Mouse (Mus musculus) v-Abl transformed pro-B cells (cell line): ENCODE measurements around the gene Fam20c.

Experiments
- in situ Hi-C, 2 experiments: fragments of 400-800 bp; cut with MboI; formaldehyde crosslinking; loops; one replicate each; pipeline ENCODE4 v1.15.1; 2025; ENCODE audit not compliant: unreplicated experiment in 2 of 2

The Fam20c gene

DNA sequence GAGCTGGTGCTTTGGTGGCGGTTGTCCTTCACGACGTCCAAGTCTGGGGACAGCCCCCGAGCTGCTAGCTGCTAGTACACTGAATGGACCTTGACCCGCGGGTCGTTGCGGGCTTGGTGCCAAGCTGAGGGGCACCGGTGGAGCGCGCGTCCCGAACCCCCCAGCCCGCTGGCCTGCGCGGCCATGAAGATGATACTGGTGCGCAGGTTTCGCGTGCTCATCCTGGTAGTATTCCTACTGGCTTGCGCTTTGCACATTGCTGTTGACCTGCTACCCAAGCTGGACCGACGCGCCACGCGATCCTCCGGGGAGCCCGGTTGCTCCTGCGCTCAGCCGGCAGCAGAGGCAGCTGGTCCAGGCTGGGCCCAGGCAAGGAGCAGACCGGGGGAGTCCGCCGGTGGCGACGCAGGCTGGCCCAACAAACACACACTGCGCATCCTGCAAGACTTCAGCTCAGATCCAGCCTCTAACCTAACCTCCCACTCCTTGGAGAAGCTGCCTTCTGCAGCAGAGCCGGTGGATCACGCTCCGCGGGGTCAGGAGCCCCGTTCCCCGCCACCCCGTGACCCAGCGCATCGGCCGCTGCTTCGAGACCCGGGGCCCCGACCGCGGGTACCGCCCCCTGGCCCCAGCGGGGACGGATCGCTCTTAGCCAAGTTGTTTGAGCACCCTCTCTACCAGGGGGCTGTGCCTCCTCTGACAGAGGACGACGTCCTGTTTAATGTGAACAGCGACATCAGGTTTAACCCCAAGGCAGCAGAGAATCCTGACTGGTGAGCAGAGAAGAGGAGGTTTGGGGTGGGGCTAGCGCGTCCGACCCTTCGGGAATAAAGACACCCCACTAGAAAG, 1.4 kb downstream of the Fam20c start:
- in situ Hi-C loops, result no loop called here

- in situ Hi-C loops, result no loop called here
Observed at GRCm38 (mm10) chr5:138756311-138757085, 2.2 kb downstream of the Fam20c start.

DNA sequence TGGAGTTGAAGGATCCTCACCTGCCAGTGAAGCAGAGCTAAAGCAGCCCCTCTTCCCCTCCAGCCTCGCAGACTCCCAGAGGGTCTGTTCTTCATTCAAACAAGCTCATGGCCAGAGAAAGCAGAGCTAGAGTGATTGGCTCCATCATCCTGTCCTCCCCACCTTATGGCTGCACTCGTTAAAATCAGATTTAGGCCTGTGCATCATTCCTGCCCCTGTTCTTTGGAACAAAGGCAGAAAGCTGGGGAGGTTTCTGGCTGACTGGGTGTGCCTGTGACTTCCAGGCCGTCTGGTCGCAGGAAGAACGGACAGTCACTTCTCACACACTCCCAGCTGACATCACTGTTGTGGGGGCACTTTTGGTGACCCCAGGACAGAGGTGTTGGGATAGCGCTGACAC, 2.8 kb downstream of the Fam20c start:
- in situ Hi-C loops, result no loop called here

DNA sequence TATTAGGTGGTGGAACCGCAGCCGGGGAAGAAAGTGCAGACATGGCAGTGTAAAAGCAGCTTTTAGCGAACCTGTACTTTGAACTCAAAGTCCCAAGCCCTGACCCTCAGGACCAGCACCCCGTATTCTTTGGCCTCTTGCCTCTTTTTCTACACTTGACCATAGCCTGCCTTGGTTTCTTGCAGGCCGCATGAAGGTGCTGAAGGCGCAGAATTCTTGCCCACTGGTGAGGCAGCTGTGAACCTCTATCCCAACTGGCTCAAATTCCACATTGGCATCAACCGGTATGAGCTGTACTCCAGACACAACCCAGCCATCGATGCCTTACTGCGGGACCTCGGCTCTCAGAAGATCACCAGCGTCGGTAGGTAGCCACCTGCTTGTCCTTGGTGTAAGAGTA, 3.3 kb downstream of the Fam20c start:
- in situ Hi-C loops, result no loop called here

GRCm38 (mm10) chr5:138758533-138758932, 4.2 kb downstream of the Fam20c start:
- in situ Hi-C loops, result no loop called here

GRCm38 (mm10) chr5:138761836-138762334, 7.6 kb downstream of the Fam20c start:
- in situ Hi-C loops, result no loop called here

DNA sequence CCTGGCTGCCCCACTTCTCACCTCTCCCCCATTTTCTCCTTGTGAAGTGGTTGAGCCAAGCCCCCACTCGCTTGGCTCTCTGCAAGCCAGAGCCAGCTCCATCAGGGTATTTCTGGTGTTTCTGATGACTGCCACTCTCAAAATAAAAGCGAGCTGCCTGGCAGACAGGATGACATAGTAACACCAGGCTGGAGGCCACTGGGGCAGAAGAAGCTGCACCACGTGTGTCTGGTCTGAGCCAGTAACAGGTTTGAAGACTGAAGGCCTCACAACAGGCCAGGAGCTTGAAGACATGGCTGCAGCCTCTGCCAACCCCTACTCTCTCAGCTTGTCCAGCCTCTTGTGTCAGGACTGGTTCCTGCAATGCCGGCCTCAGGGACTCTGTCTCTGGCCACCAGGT, 8.0 kb downstream of the Fam20c start:
- in situ Hi-C loops, result no loop called here

- in situ Hi-C loops, result no loop called here
Observed at GRCm38 (mm10) chr5:138764601-138765000, 10.3 kb downstream of the Fam20c start.

- in situ Hi-C loops, result no loop called here
Observed at GRCm38 (mm10) chr5:138767650-138768049, 13.3 kb downstream of the Fam20c start.

DNA sequence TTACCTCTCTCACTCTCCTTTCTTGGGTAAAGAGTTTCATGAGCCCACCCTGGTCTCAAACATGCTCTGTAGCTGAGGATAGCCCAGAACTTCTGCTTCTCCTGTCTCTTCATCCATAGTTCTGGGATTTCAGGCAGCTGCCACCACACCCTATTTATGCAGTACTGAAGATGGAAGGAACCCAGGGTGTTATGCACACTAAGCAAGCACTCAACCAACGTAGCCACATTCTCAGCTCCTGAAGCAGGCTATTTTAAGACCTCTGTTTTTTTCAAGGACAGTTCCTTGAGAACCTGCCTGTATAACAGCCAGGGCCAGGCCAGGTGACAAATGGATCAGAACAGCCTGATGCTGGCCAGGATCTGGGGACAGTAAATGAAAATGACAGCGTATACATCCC, 14.4 kb downstream of the Fam20c start:
- in situ Hi-C loops, result no loop called here

GRCm38 (mm10) chr5:138769126-138769525, 14.8 kb downstream of the Fam20c start:
- in situ Hi-C loops, result no loop called here

- in situ Hi-C loops, result no loop called here
Observed at GRCm38 (mm10) chr5:138775096-138775495, 20.8 kb downstream of the Fam20c start.

DNA sequence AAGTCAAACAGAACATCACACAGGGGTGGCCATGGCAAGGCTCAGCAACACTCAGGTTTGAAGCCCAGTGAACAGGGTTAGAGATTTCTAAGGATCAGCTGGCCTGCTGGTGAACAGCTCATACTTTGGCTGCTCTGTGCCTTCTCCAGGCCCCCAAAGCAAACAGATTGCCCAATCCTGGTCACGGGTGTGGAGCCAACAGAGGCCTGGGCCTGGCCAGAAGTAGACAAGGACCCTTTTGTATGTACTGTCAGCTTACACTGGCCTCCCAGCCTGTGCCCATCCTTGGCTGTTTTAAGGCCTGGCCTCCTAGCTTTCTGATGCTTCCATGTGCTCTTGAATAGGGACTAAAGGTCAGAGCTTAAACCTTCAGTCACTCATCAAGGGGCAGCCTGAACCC, 22.0 kb downstream of the Fam20c start:
- in situ Hi-C loops, result no loop called here

DNA sequence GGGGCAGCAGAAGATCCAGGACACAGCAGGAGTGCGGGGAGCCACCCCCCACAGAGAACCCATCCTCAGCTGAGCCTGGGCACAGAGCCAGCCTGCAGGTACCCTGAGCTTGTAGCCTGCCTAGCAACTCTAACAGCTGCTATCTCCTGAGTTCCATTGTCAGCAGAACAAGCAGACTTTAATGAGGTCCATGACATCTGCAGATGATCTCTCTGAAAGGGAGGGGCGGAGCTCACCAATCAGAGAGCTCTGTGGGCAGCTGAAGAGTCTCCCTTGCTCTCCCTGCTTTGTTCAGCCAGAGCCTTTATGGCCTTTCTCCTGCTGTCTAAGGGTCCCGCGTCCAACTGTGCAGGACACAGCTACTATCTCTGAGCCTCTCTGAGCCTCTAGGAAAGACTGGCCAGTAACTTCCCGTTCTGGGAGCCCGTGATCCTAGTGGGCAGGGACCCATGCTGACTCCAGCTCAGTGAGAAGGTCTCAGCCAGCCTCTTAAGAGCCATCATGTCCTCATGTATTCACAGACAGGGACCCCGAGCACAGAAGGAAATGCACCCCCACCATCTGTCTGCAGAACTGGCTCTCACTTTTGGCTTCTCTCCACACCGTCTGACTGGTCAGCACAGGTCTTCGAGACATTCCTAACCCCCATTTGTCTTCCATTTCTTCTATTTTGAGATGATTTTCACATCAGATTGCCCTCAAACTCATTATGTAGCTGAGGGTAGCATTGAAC, 24.6 kb downstream of the Fam20c start:
- in situ Hi-C loops, result no loop called here

DNA sequence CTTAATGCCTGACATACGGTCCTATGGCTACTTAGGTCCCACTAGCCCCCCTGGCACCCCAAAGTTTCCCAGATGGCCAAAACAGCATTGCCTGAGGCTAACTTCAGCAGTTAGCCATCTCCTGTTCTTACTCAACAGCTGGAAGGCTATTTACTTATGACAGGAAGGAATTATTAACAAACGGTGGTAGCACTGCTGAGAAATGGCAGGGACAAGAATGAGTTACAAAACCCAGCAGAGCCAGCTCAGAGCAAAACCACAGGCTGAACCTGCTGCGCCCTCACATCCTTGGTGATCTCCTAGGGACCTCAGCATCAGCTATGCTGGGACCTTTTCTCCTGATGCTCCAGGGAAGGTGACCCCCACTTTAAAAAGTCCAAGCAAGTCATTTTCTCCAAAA, 25.3 kb downstream of the Fam20c start:
- in situ Hi-C loops, result no loop called here

- in situ Hi-C loops, result no loop called here
Observed at GRCm38 (mm10) chr5:138782697-138783096, 28.4 kb downstream of the Fam20c start.

- in situ Hi-C loops, result no loop called here
Observed at GRCm38 (mm10) chr5:138783181-138783580, 28.9 kb downstream of the Fam20c start.

- in situ Hi-C loops, result no loop called here
Observed at GRCm38 (mm10) chr5:138785986-138786515, 31.7 kb downstream of the Fam20c start.

DNA sequence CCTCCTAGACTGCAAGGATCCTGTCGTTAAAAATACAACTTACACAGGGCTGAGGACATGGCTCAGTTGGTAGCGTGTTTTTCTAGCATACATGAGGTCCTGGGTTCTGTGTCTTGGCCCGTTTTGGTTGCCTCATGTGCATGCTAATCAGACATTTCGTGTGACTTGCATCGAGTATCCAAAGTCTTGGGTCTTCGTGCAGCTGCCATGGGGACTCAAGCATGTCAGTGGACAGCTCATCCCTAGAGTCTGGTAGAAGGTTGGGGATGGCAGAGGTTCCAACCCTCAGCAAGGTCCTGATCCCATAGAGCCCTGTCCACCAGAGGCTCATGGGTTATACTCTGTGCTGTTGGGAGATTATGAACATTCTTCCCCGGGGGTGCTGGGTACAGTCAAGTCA, 33.3 kb downstream of the Fam20c start:
- in situ Hi-C loops, result no loop called here

- in situ Hi-C loops, result no loop called here
Observed at GRCm38 (mm10) chr5:138788481-138789211, 34.3 kb downstream of the Fam20c start.
